Mouse (Mus musculus) CH12.LX (cell line): ENCODE measurements at regions not wholly inside any gene's neighbourhood (a gene's known extent, or its start where the extent isn't known, plus 50 kb on each side); places are given as distances from the start of the nearest gene placed in this dataset.
"Not testable (repeated sequence)": the region's sequence is repeated elsewhere in the genome, so short reads cannot be mapped to it uniquely, and the experiment has no call there.

ENCODE experiments used
- DNase-seq: peaks from one replicate; pipeline ENCODE4 v3.0.0-alpha.2; 2013; ENCODE audit errors: extremely low read depth
- H3K27ac ChIP-seq: 2 replicates; pipeline ENCODE4 v1.5.1; 2012; ENCODE audit warnings: low read depth, mild to moderate bottlenecking, control low read depth, moderate library complexity; ENCODE audit not compliant: insufficient read depth
- H3K27me3 ChIP-seq: replicated peaks from 2 replicates; pipeline ENCODE3; 2012; ENCODE audit warnings: inconsistent platforms
- H3K36me3 ChIP-seq, 2 experiments: replicated peaks in 1 of 2; 2 replicates each; pipeline versions ENCODE3 to v1.6.1; 2012; ENCODE audit warnings: inconsistent platforms in 1 of 2, low read length in 1 of 2, mild to moderate bottlenecking in 1 of 2, mixed read lengths in 1 of 2, moderate library complexity in 1 of 2; ENCODE audit not compliant: control insufficient read depth in 1 of 2, insufficient read depth in 1 of 2
- H3K4me1 ChIP-seq, 2 experiments: 2 replicates each; pipeline ENCODE4 v1.6.1; 2012; ENCODE audit warnings: inconsistent platforms in 1 of 2, moderate library complexity in 1 of 2; ENCODE audit not compliant: insufficient read depth in 2 of 2, control insufficient read depth in 1 of 2
- H3K4me2 ChIP-seq: 2 replicates; pipeline ENCODE4 v1.6.1; 2012; ENCODE audit warnings: low read depth, mild to moderate bottlenecking, control low read depth; ENCODE audit not compliant: poor library complexity, insufficient read depth, severe bottlenecking
- H3K4me3 ChIP-seq, 3 experiments: fragments of 150-350 bp in 1 of 3; sonication (generic) in 1 of 3; replicated peaks in 1 of 3; 2 replicates each; pipeline versions ENCODE3 to v1.5.1; 2011 to 2012; ENCODE audit warnings: low read depth in 2 of 3, low read length in 2 of 3, mild to moderate bottlenecking in 2 of 3, moderate library complexity in 2 of 3, control low read depth in 1 of 3, improper control_type of control experiment in 1 of 3, inconsistent platforms in 1 of 3, mixed read lengths in 1 of 3; ENCODE audit not compliant: poor library complexity in 1 of 3
- H3K79me2 ChIP-seq: replicated peaks from 2 replicates; pipeline ENCODE4 v1.6.1; 2012; ENCODE audit warnings: mild to moderate bottlenecking, moderate library complexity; ENCODE audit not compliant: control insufficient read depth, poor library complexity, insufficient read depth, severe bottlenecking; ENCODE audit errors: extremely low read depth
- H3K9ac ChIP-seq: 2 replicates; pipeline ENCODE4 v1.6.1; 2012; ENCODE audit warnings: low read depth, mild to moderate bottlenecking, control low read depth, moderate library complexity; ENCODE audit not compliant: insufficient read depth
- H3K9me3 ChIP-seq: replicated peaks from 2 replicates; pipeline ENCODE3; 2012; ENCODE audit warnings: low read length, inconsistent platforms, mixed read lengths
- CHD1 ChIP-seq: IDR thresholded peaks from 2 replicates; pipeline ENCODE4 v1.6.1; 2012; ENCODE audit warnings: low read depth, low read length, improper control_type of control experiment, inconsistent platforms
- CTCF ChIP-seq, 2 experiments: IDR thresholded peaks in 1 of 2; conservative IDR thresholded peaks in 1 of 2; 2 replicates each; pipeline ENCODE4 v1.5.1; 2011 to 2012; ENCODE audit warnings: low read depth in 2 of 2, low read length in 2 of 2, improper control_type of control experiment in 1 of 2, inconsistent platforms in 1 of 2, mild to moderate bottlenecking in 1 of 2, moderate library complexity in 1 of 2
- E2F4 ChIP-seq: IDR thresholded peaks from 2 replicates; pipeline ENCODE4 v1.6.1; 2011; ENCODE audit warnings: low read depth, low read length, improper control_type of control experiment; ENCODE audit not compliant: insufficient replicate concordance
- EP300 ChIP-seq: IDR thresholded peaks from 2 replicates; pipeline ENCODE4 v1.6.1; 2011; ENCODE audit warnings: low read length, improper control_type of control experiment
- ETS1 ChIP-seq: conservative IDR thresholded peaks from 2 replicates; pipeline ENCODE4 v1.6.1; 2012; ENCODE audit warnings: low read depth, mild to moderate bottlenecking, inconsistent platforms, low read length, improper control_type of control experiment, moderate library complexity
- JUN ChIP-seq: IDR thresholded peaks from 2 replicates; pipeline ENCODE4 v1.6.1; 2011; ENCODE audit warnings: low read depth, mild to moderate bottlenecking, low read length, improper control_type of control experiment, moderate library complexity; ENCODE audit not compliant: insufficient read depth
- JUND ChIP-seq: conservative IDR thresholded peaks from 2 replicates; pipeline ENCODE4 v1.6.1; 2011; ENCODE audit warnings: low read depth, low read length, improper control_type of control experiment
- MAFK ChIP-seq: IDR thresholded peaks from 2 replicates; pipeline ENCODE4 v1.6.1; 2011; ENCODE audit warnings: low read length, improper control_type of control experiment; ENCODE audit not compliant: insufficient replicate concordance
- MXI1 ChIP-seq: IDR thresholded peaks from 2 replicates; pipeline ENCODE4 v1.6.1; 2011; ENCODE audit warnings: mild to moderate bottlenecking, low read depth, low read length, improper control_type of control experiment
- NELFE ChIP-seq: IDR thresholded peaks from 2 replicates; pipeline ENCODE4 v1.6.1; 2011; ENCODE audit warnings: low read depth, low read length, improper control_type of control experiment
- NRF1 ChIP-seq: IDR thresholded peaks from 2 replicates; pipeline ENCODE4 v1.6.1; 2014; ENCODE audit warnings: low read depth, mild to moderate bottlenecking, inconsistent platforms, low read length, improper control_type of control experiment, moderate library complexity
- SMC3 ChIP-seq: IDR thresholded peaks from 2 replicates; pipeline ENCODE4 v1.6.1; 2011; ENCODE audit warnings: low read depth, low read length, improper control_type of control experiment
- TBP ChIP-seq: conservative IDR thresholded peaks from 2 replicates; pipeline ENCODE4 v1.6.1; 2011; ENCODE audit warnings: low read depth, low read length, improper control_type of control experiment
- UBTF ChIP-seq: IDR thresholded peaks from 2 replicates; pipeline ENCODE4 v1.6.1; 2012; ENCODE audit warnings: low read depth, mild to moderate bottlenecking, inconsistent platforms, low read length, improper control_type of control experiment, moderate library complexity
- USF2 ChIP-seq: conservative IDR thresholded peaks from 2 replicates; pipeline ENCODE4 v1.6.1; 2011; ENCODE audit warnings: low read depth, low read length, improper control_type of control experiment
- ZC3H11A ChIP-seq: IDR thresholded peaks from 2 replicates; pipeline ENCODE4 v1.6.1; 2012; ENCODE audit warnings: low read depth, mild to moderate bottlenecking, inconsistent platforms, low read length, improper control_type of control experiment
- ZKSCAN1 ChIP-seq: IDR thresholded peaks from 2 replicates; pipeline ENCODE4 v1.6.1; 2012; ENCODE audit warnings: low read depth, inconsistent platforms, low read length, improper control_type of control experiment, borderline replicate concordance
- dilution Hi-C: fragments of 300-500 bp; cut with MboI; formaldehyde crosslinking; loops from 2 replicates; pipeline ENCODE4 v1.14.3; 2020; ENCODE audit warnings: low sequenced_read_pairs; ENCODE audit not compliant: extremely low pct_unique_long_range_greater_than_20kb, extremely low pct_ligation_motif_present
- in situ Hi-C: fragments of 300-500 bp; cut with MboI; formaldehyde crosslinking; loops from 3 replicates; pipeline ENCODE4 v1.14.3; 2019; ENCODE audit warnings: low sequenced_read_pairs, low pct_ligation_motif_present, low pct_unique_long_range_greater_than_20kb, mixed read lengths

DNA sequence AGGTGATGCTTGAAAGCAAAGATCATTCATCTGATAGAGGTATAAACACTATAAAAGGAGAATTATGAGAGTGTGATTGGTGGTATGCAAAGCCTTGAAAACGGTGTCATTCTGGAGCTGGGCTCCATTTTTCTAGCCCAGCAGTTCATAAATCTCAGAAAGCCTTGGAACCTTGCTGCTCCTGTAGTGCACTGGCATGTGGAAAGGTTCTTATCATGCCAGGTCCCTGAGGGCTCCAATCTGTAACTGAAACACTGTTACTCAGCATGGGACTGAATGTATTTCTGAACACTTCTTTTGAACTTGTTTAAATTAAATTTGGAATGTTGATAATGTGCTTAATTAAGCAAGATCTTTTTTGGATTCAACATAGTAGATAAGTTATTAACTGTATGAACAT lies 352.0 kb upstream of the Ngly1 start (continued):
- TF ChIP-seq E2F4: no peak
- no peak for TF ChIP-seq JUN
- no peak for TF ChIP-seq TBP

GRCm38 (mm10) chr14:15906429-15906828 lies 342.7 kb upstream of the Ngly1 start:
- H3K27me3 ChIP-seq, H3K79me2 ChIP-seq, H3K36me3 ChIP-seq, dilution Hi-C loops, H3K9me3 ChIP-seq, DNase-seq, H3K9ac ChIP-seq, H3K4me2 ChIP-seq, H3K4me3 ChIP-seq, H3K27ac ChIP-seq, H3K4me1 ChIP-seq: not testable (repeated sequence)
- in situ Hi-C loops: loop anchor here (25.0 kb wide), 1 partner anchor 281 kb away; no protein-coding TSS in a partner anchor

DNA sequence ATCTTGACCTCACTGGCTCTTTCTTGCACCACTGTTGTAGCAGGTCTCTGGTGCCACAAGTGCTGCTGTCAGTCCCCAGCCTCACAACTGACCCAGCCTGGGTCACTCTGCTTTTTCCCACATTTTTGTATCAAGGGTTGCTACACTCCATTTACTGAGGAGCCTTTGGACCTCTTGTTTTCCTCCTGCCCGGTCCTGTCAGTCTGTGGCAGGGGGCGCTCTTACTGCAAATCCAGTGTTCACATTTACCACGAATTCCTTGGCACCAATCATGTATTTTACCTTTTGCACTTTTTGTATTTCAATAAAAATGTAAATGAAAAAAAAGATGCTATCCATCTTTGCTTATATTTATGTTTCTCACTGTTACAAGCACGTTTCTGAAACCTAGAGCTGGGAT lies 335.9 kb upstream of the Ngly1 start:
- dilution Hi-C loops, H3K9ac ChIP-seq, H3K4me2 ChIP-seq, H3K9me3 ChIP-seq, H3K27ac ChIP-seq, H3K4me3 ChIP-seq, H3K4me1 ChIP-seq, H3K27me3 ChIP-seq, DNase-seq, H3K79me2 ChIP-seq: not testable (repeated sequence)
- in situ Hi-C loops: loop anchor here (25.0 kb wide), 1 partner anchor 274 kb away; no protein-coding TSS in a partner anchor
- peaks cover 0 to 12% of the 10 kb centered on the region in 2 experiments for H3K36me3 ChIP-seq
- TF ChIP-seq CTCF (conservative IDR thresholded peaks at IDR 0.05 in 1 of 2, IDR thresholded peaks at IDR 0.05 in 1 of 2; ENCODE audit: low read depth in 2 of 2, low read length in 2 of 2): peak in 1 of 2 experiments; percentile 35; a peak in 1 of 4 replicates
- TF ChIP-seq SMC3: peak; percentile 19; the same call in 1 of the 2 replicates

DNA sequence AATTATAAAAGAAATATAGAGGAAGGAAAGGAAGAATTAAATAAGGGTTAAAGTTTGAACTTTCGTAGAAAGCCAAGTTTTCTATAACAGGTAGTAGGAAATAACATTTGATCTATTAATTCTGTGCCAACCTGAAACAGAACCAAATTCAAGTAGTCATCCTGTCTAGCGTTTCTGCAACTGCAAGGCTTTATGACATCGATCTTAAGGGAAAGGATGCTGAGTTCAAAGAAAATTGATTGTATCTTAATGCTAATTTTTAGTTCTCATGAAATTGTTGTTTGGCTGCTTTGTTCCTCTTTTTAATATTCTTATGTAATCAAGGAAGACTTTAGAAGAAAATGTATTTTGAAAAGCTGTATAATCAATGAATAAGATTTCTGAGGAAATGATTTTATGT lies 334.9 kb upstream of the Ngly1 start:
- no peak overlapping the region for H3K9ac ChIP-seq
- no peaks in the 10 kb centered on the region for H3K9me3 ChIP-seq
- H3K36me3 ChIP-seq: peaks cover 0 to 12% of the 10 kb centered on the region in 2 experiments
- in situ Hi-C loops (loop anchor here (25.0 kb wide), 1 partner anchor 273 kb away; no protein-coding TSS in a partner anchor), dilution Hi-C loops (no loop called here)
- no peak overlapping the region for H3K27ac ChIP-seq
- H3K4me1 ChIP-seq: peaks cover 0 to 14% of the 10 kb centered on the region in 2 experiments; a peak in 2 of 4 replicates
- TF ChIP-seq NRF1: no peak
- no peak for TF ChIP-seq JUN
- TF ChIP-seq CHD1: no peak
- TF ChIP-seq NELFE: no peak
- TF ChIP-seq JUND: no peak
- TF ChIP-seq USF2: no peak
- TF ChIP-seq ETS1: no peak
- no peak for TF ChIP-seq ZKSCAN1
- TF ChIP-seq E2F4: no peak
- TF ChIP-seq SMC3: no peak
- TF ChIP-seq ZC3H11A: no peak
- TF ChIP-seq UBTF: no peak
- TF ChIP-seq MAFK: no peak
- TF ChIP-seq MXI1: no peak
- TF ChIP-seq EP300: no peak
- no peaks in the 10 kb centered on the region for H3K79me2 ChIP-seq
- no peak overlapping the region for H3K4me2 ChIP-seq
- no peak for DNase-seq
- no peak overlapping the region for H3K4me3 ChIP-seq
- no peaks in the 10 kb centered on the region for H3K27me3 ChIP-seq

DNA sequence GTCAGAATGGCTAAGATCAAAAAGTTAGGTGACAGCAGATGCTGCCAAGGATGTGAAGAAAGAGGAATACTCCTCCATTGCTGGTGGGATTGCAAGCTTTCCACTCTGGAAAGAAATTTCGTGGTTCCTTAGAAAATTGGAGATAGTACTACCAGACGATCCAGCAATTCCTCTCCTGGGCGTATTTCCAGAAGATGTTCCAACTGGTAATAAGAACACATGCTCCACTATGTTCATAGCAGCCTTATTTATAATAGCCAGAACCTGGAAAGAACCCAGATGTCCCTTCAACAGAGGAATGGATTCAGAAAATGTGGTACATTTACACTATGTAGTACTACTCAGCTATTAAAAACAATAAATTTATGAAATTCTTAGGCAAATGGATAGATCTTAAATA lies 324.4 kb upstream of the Ngly1 start:
- dilution Hi-C loops, H3K27ac ChIP-seq, DNase-seq, H3K9me3 ChIP-seq, H3K4me3 ChIP-seq, H3K4me1 ChIP-seq, H3K4me2 ChIP-seq, H3K36me3 ChIP-seq, H3K79me2 ChIP-seq, H3K27me3 ChIP-seq, H3K9ac ChIP-seq: not testable (repeated sequence)
- in situ Hi-C loops: loop anchor here (25.0 kb wide), 1 partner anchor 263 kb away; no protein-coding TSS in a partner anchor
